Mouse (Mus musculus) CH12.LX (cell line): Measurements from ENCODE around the gene Cfi. TPM values are rescaled to one million over a fixed set of nuclear protein-coding genes. Genes with fewer than 3 reads are reported as not detected.

Experiments used
- DNase-seq: peaks from one replicate; pipeline ENCODE4 v3.0.0-alpha.2; 2013; ENCODE audit errors: extremely low read depth
- H3K27ac ChIP-seq: 2 replicates; pipeline ENCODE4 v1.5.1; 2012; ENCODE audit warnings: low read depth, mild to moderate bottlenecking, control low read depth, moderate library complexity; ENCODE audit not compliant: insufficient read depth
- H3K27me3 ChIP-seq: replicated peaks from 2 replicates; pipeline ENCODE3; 2012; ENCODE audit warnings: inconsistent platforms
- H3K36me3 ChIP-seq, 2 experiments: replicated peaks in 1 of 2; 2 replicates each; pipeline versions ENCODE3 to v1.6.1; 2012; ENCODE audit warnings: inconsistent platforms in 1 of 2, low read length in 1 of 2, mild to moderate bottlenecking in 1 of 2, mixed read lengths in 1 of 2, moderate library complexity in 1 of 2; ENCODE audit not compliant: control insufficient read depth in 1 of 2, insufficient read depth in 1 of 2
- H3K4me1 ChIP-seq, 2 experiments: 2 replicates each; pipeline ENCODE4 v1.6.1; 2012; ENCODE audit warnings: inconsistent platforms in 1 of 2, moderate library complexity in 1 of 2; ENCODE audit not compliant: insufficient read depth in 2 of 2, control insufficient read depth in 1 of 2
- H3K4me2 ChIP-seq: 2 replicates; pipeline ENCODE4 v1.6.1; 2012; ENCODE audit warnings: low read depth, mild to moderate bottlenecking, control low read depth; ENCODE audit not compliant: poor library complexity, insufficient read depth, severe bottlenecking
- H3K4me3 ChIP-seq, 3 experiments: fragments of 150-350 bp in 1 of 3; sonication (generic) in 1 of 3; replicated peaks in 1 of 3; 2 replicates each; pipeline versions ENCODE3 to v1.5.1; 2011 to 2012; ENCODE audit warnings: low read depth in 2 of 3, low read length in 2 of 3, mild to moderate bottlenecking in 2 of 3, moderate library complexity in 2 of 3, control low read depth in 1 of 3, improper control_type of control experiment in 1 of 3, inconsistent platforms in 1 of 3, mixed read lengths in 1 of 3; ENCODE audit not compliant: poor library complexity in 1 of 3
- H3K79me2 ChIP-seq: replicated peaks from 2 replicates; pipeline ENCODE4 v1.6.1; 2012; ENCODE audit warnings: mild to moderate bottlenecking, moderate library complexity; ENCODE audit not compliant: control insufficient read depth, poor library complexity, insufficient read depth, severe bottlenecking; ENCODE audit errors: extremely low read depth
- H3K9ac ChIP-seq: 2 replicates; pipeline ENCODE4 v1.6.1; 2012; ENCODE audit warnings: low read depth, mild to moderate bottlenecking, control low read depth, moderate library complexity; ENCODE audit not compliant: insufficient read depth
- H3K9me3 ChIP-seq: replicated peaks from 2 replicates; pipeline ENCODE3; 2012; ENCODE audit warnings: low read length, inconsistent platforms, mixed read lengths
- BHLHE40 ChIP-seq: IDR thresholded peaks from 2 replicates; pipeline ENCODE4 v1.6.1; 2011; ENCODE audit warnings: mild to moderate bottlenecking, low read depth, low read length, improper control_type of control experiment
- CHD1 ChIP-seq: IDR thresholded peaks from 2 replicates; pipeline ENCODE4 v1.6.1; 2012; ENCODE audit warnings: low read depth, low read length, improper control_type of control experiment, inconsistent platforms
- CTCF ChIP-seq, 2 experiments: IDR thresholded peaks in 1 of 2; conservative IDR thresholded peaks in 1 of 2; 2 replicates each; pipeline ENCODE4 v1.5.1; 2011 to 2012; ENCODE audit warnings: low read depth in 2 of 2, low read length in 2 of 2, improper control_type of control experiment in 1 of 2, inconsistent platforms in 1 of 2, mild to moderate bottlenecking in 1 of 2, moderate library complexity in 1 of 2
- EP300 ChIP-seq: IDR thresholded peaks from 2 replicates; pipeline ENCODE4 v1.6.1; 2011; ENCODE audit warnings: low read length, improper control_type of control experiment
- HCFC1 ChIP-seq: IDR thresholded peaks from 2 replicates; pipeline ENCODE4 v1.6.1; 2012; ENCODE audit warnings: low read depth, mild to moderate bottlenecking, inconsistent platforms, low read length, improper control_type of control experiment
- IRF4 ChIP-seq: IDR thresholded peaks from 2 replicates; pipeline ENCODE4 v1.6.1; 2014; ENCODE audit warnings: low read depth, mild to moderate bottlenecking, inconsistent platforms, low read length, improper control_type of control experiment
- MAX ChIP-seq: IDR thresholded peaks from 2 replicates; pipeline ENCODE4 v1.6.1; 2011; ENCODE audit warnings: low read length, improper control_type of control experiment
- RAD21 ChIP-seq: IDR thresholded peaks from 2 replicates; pipeline ENCODE4 v1.6.1; 2011; ENCODE audit warnings: low read depth, mild to moderate bottlenecking, low read length, improper control_type of control experiment, moderate library complexity
- RCOR1 ChIP-seq: conservative IDR thresholded peaks from 2 replicates; pipeline ENCODE4 v1.6.1; 2012; ENCODE audit warnings: low read depth, mild to moderate bottlenecking, inconsistent platforms, low read length, improper control_type of control experiment
- SIN3A ChIP-seq: IDR thresholded peaks from 2 replicates; pipeline ENCODE4 v1.6.1; 2012; ENCODE audit warnings: low read length, improper control_type of control experiment, inconsistent platforms
- SMC3 ChIP-seq: IDR thresholded peaks from 2 replicates; pipeline ENCODE4 v1.6.1; 2011; ENCODE audit warnings: low read depth, low read length, improper control_type of control experiment
- UBTF ChIP-seq: IDR thresholded peaks from 2 replicates; pipeline ENCODE4 v1.6.1; 2012; ENCODE audit warnings: low read depth, mild to moderate bottlenecking, inconsistent platforms, low read length, improper control_type of control experiment, moderate library complexity
- USF1 ChIP-seq: IDR thresholded peaks from 2 replicates; pipeline ENCODE4 v1.6.1; 2014; ENCODE audit warnings: low read depth, mild to moderate bottlenecking, inconsistent platforms, low read length, improper control_type of control experiment
- USF2 ChIP-seq: conservative IDR thresholded peaks from 2 replicates; pipeline ENCODE4 v1.6.1; 2011; ENCODE audit warnings: low read depth, low read length, improper control_type of control experiment
- dilution Hi-C: fragments of 300-500 bp; cut with MboI; formaldehyde crosslinking; loops from 2 replicates; pipeline ENCODE4 v1.14.3; 2020; ENCODE audit warnings: low sequenced_read_pairs; ENCODE audit not compliant: extremely low pct_unique_long_range_greater_than_20kb, extremely low pct_ligation_motif_present
- in situ Hi-C: fragments of 300-500 bp; cut with MboI; formaldehyde crosslinking; loops from 3 replicates; pipeline ENCODE4 v1.14.3; 2019; ENCODE audit warnings: low sequenced_read_pairs, low pct_ligation_motif_present, low pct_unique_long_range_greater_than_20kb, mixed read lengths
- polyA plus RNA-seq: library from polyadenylated mRNA; unstranded; fragments of >175 nt; gene quantifications from 2 replicates; pipeline ENCODE4 v1.2.1, GENCODE M21; 2012; ENCODE audit warnings: low read depth; ENCODE audit not compliant: insufficient read length
- total RNA-seq, 2 experiments: library from RNA; depleted of rRNA; stranded (reverse); fragments of 300-350 nt in 1 of 2; fragments of >200 nt in 1 of 2; gene quantifications; 2 replicates each; pipeline ENCODE4 v1.2.3; 2012 to 2014

Cfi gene
- total and polyA plus RNA-seq, 3 experiments, result 0.04 to 0.14 TPM; not detected in 1

- H3K36me3 ChIP-seq, result peaks cover 26 to 69% of the 10 kb centered on the region in 2 experiments
- dilution Hi-C loops (no loop called here), in situ Hi-C loops (no loop called here)
- no peak overlapping the region for H3K4me3 ChIP-seq
- H3K9ac ChIP-seq, result no peak overlapping the region
- no peak for DNase-seq
- 0 out of 4 replicates have a peak, but pooled peaks cover 0 to 2% of the 10 kb centered on the region in 2 experiments for H3K4me1 ChIP-seq
- no peak overlapping the region for H3K27ac ChIP-seq
- TF ChIP-seq IRF4 (no peak), HCFC1 (no peak), USF2 (no peak), UBTF (no peak)
- TF ChIP-seq, all 38 proteins: peak for 0
- Histone ChIP-seq H3K9me3 (no peaks in the 10 kb centered on the region), H3K27me3 (no peaks in the 10 kb centered on the region), H3K79me2 (0 out of 2 replicates have a peak, but pooled peaks cover 6% of the 10 kb centered on the region), H3K4me2 (no peak overlapping the region)
These were observed 13.9 kb upstream of the Cfi start for GRCm38 (mm10) chr3:129821736-129822135.

GRCm38 (mm10) chr3:129822206-129822775 is 13.4 kb upstream of the Cfi start, which contains the start of gene Rrh:
TSS of gene Rrh (minus strand) at chr3:129822587.
- DNase-seq, result no peak
- Histone ChIP-seq H3K4me2 (no peak within 1 kb of the TSS), H3K9ac (no peak within 1 kb of the TSS; the same call in 1 of the 2 replicates), H3K4me3 (no peak within 1 kb of the TSS), H3K79me2 (peaks cover 8% of the 10 kb centered on the region), H3K27me3 (no peaks in the 10 kb centered on the region), H3K36me3 (peaks cover 28 to 74% of the 10 kb centered on the region in 2 experiments), H3K4me1 (peaks cover 0 to 2% of the 10 kb centered on the region in 2 experiments; a peak in 1 of 4 replicates), H3K27ac (no peak within 1 kb of the TSS), H3K9me3 (no peaks in the 10 kb centered on the region)
- dilution Hi-C loops (no loop called here), in situ Hi-C loops (no loop called here)
- TF ChIP-seq SMC3, result no peak
- TF ChIP-seq IRF4, result no peak
- TF ChIP-seq BHLHE40, result no peak
- TF ChIP-seq SIN3A, result no peak
- no peak for TF ChIP-seq USF2
- TF ChIP-seq RCOR1, result no peak
- TF ChIP-seq USF1, result no peak
- no peak for TF ChIP-seq CHD1
- TF ChIP-seq MAX, result no peak
- no peak for TF ChIP-seq EP300

- H3K27ac ChIP-seq, result no peak overlapping the region
- H3K9ac ChIP-seq, result no peak overlapping the region
- peak; percentile 41 to 67 for TF ChIP-seq CTCF (conservative IDR thresholded peaks at IDR 0.05 in 1 of 2, IDR thresholded peaks at IDR 0.05 in 1 of 2; ENCODE audit: low read depth in 2 of 2, low read length in 2 of 2)
- TF ChIP-seq RAD21, result peak; percentile 41
- peak; percentile 44 for TF ChIP-seq SMC3
- no peak for TF ChIP-seq USF2
- no peak for TF ChIP-seq RCOR1
- TF ChIP-seq, all 38 proteins: peak for 3
- Histone ChIP-seq H3K4me1 (peaks cover 0 to 12% of the 10 kb centered on the region in 2 experiments; a peak in 1 of 4 replicates), H3K9me3 (no peaks in the 10 kb centered on the region), H3K79me2 (peaks cover 18% of the 10 kb centered on the region), H3K27me3 (no peaks in the 10 kb centered on the region), H3K4me3 (no peak overlapping the region), H3K4me2 (no peak overlapping the region), H3K36me3 (peaks cover 35 to 82% of the 10 kb centered on the region in 2 experiments)
- peak; percentile 68 for DNase-seq
- dilution Hi-C loops, result no loop called here
- in situ Hi-C loops, result no loop called here
These were observed 12.4 kb upstream of the Cfi start for GRCm38 (mm10) chr3:129823293-129823692.
